Mouse (Mus musculus) embryo, embryonic 10.5 days (tissue): ENCODE measurements around the gene Hist1h3h.
A peak's percentile ranks its signal among the peaks of the same experiment; 100 is the strongest.

Experiments used
- DNase-seq: peaks from one replicate; pipeline ENCODE4 v3.0.0-alpha.2; 2015; ENCODE audit warnings: low spot score

Hist1h3h gene

DNA sequence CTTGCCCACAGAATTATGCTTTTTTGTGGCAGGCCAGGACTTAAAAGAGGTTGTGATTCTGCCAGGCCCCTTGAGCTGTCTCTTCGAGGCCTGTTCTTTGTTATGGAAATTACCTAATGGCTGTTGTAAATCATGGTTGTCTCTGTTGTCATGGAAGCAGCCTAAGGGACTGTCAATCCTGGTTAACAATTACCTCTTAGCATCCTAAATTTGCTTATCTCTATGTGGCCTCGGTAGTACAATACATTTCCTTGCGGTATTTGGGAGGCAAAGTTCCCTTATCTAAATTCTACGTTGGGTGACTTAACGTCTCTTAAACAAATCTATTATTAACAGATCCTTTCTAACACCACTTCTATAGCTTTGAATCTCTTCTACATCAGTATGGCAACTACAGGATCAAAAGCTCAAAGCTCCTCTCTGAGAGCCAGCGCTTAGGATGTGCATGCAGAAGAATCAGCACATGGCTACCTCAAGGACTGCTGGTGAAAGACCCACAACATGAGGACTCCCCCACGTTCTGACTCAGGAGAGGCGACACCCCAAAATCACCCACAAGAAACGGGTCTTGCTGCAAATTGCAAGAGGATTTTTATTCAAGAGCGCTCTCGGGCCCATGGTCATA is 10.6 kb downstream of the Hist1h3h start:
- peak; percentile 79 for DNase-seq

DNA sequence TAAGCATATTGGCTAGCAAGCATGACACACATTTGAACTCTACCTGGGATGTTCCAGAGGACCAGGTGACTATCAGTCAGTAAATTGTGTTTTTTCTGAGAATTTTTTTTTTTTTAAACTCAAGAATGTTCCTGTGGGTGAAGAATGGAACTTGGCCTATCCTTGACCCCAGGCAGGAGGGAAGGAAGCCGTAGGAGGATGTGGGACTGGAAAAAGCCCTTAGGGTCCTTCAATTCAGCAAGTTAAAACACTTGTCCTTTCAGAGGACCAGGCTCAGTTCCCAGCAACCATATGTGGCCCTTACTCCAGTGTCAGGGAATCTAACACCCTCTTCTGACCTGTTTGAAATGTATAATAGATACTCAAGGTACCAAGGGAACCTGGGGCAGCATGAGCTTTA is 12.1 kb downstream of the Hist1h3h start:
- DNase-seq = no peak

DNA sequence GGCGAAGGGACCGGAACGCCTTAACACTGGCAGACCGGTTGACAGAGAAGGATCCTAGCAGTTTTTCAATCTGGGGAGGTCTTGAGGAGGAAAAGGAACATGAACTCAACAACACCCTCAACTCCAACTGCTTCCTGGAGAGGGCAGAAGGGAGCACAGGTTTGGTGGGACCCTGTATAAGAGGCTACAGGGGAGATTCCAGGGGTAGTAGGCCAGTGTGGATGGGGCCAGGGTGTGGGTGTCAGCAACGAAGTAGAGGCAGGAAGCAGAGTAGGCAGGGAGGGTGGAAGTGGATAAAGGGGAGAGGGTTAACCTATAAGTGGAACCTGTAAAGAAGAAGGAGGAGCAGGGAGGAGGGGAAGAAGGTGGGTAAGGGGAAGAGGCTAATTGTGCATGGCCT is 16.0 kb downstream of the Hist1h3h start:
- DNase-seq = peak; percentile 62

GRCm38 (mm10) chr13:21734010-21734905 is 16.8 kb downstream of the Hist1h3h start:
- peak; percentile 97 for DNase-seq

DNA sequence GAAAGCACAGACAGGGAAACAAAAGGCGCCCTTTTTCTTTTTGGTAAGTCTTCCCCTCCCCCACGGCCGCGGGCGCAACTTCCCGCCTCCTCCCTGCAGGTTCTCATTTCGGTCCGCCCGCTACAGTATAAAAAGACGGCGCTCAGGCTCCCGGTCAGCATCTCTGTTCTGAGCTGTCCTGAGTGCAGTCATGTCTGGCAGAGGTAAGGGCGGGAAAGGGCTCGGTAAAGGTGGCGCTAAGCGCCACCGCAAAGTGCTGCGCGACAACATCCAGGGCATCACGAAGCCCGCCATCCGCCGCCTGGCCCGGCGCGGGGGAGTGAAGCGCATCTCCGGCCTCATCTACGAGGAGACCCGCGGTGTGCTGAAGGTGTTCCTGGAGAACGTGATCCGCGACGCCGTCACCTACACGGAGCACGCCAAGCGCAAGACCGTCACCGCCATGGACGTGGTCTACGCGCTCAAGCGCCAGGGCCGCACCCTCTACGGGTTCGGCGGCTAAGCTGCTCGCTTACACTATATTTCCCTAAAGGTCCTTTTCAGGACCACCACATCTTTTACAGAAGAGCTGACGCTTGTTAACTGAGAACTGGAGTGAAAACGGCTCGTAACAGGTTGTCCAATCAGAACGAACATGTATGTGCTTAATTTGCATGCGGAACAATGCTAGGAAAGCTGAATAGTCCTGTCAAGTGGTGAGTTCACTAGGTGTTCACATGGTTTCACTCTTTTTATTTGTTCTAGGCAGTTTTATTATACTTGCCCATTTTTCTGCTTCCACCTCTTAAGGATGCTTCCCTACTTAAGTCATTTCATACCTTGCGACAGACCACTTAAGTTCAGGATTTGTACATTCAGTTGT is 17.7 kb downstream of the Hist1h3h start, which contains the start of gene Hist1h4j:
Gene Hist1h4j, plus strand, starts transcription at position 159 of the 862 bp plus-strand sequence.
- DNase-seq = peak; percentile 96

GRCm38 (mm10) chr13:21745006-21745405 is 27.5 kb downstream of the Hist1h3h start:
- DNase-seq = no peak

- DNase-seq = peak; percentile 76
Observed at GRCm38 (mm10) chr13:21749387-21750158, 32.1 kb downstream of the Hist1h3h start.

- peak; percentile 97 for DNase-seq
Observed at GRCm38 (mm10) chr13:21750159-21751017, 32.9 kb downstream of the Hist1h3h start, which contains the start of gene Hist1h4k. TSS of gene Hist1h4k (minus strand) at chr13:21750505.

DNA sequence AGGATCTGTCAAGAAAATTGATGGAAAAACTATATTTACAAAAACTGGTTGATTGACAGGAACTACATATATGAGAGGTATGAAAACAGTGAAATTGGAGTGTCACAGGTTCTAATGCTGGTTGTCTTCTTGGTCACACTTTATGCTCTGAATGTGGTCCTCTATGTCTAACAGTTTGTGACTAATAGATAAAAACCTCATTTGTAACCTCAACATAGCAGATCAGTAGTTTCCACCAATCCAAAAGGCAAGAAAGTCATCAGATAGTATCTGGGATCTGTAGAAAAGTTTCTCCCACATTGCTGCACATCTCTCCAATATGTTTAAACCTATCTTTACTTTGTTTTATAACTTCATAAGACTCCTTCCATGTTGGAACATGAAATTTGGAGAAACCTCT is 34.0 kb downstream of the Hist1h3h start:
- peak; percentile 18 for DNase-seq

- peak; percentile 40 for DNase-seq
Observed at GRCm38 (mm10) chr13:21751827-21752226, 34.4 kb downstream of the Hist1h3h start.

- peak; percentile 59 for DNase-seq
Observed at GRCm38 (mm10) chr13:21752356-21752755, 34.9 kb downstream of the Hist1h3h start.

- peak; percentile 75 for DNase-seq
Observed at GRCm38 (mm10) chr13:21753051-21753523, 35.6 kb downstream of the Hist1h3h start.

DNA sequence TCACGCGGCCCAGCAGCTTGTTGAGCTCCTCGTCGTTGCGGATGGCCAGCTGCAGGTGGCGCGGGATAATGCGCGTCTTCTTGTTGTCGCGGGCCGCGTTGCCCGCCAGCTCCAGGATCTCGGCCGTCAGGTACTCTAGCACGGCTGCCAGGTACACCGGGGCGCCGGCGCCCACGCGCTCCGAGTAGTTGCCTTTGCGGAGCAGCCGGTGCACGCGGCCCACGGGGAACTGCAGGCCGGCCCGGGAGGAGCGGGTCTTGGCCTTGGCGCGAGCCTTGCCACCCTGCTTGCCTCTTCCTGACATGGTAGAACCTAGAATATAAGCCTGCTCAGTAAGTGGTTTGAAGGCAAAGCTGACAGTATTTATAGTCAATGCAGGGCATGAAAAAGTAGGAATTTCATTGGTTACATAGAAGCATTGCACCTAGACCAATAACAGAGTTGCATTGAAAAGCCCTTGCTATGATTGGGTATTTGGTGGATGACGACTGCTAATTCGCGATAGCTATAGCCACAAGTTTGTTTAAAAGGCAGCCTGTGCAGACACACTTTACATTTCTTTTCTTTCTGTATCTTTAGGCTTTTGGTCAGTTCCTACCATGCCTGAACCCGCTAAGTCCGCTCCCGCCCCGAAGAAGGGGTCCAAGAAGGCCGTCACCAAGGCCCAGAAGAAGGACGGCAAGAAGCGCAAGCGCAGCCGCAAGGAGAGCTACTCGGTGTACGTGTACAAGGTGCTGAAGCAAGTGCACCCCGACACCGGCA is 36.2 kb downstream of the Hist1h3h start, which contains the start of the genes Hist1h2ak and Hist1h2bn:
Gene Hist1h2ak, minus strand, starts transcription at position 304 of the 762 bp plus-strand sequence.
Gene Hist1h2bn, plus strand, starts transcription at position 600 of the 762 bp plus-strand sequence.
- DNase-seq = peak; percentile 97

DNA sequence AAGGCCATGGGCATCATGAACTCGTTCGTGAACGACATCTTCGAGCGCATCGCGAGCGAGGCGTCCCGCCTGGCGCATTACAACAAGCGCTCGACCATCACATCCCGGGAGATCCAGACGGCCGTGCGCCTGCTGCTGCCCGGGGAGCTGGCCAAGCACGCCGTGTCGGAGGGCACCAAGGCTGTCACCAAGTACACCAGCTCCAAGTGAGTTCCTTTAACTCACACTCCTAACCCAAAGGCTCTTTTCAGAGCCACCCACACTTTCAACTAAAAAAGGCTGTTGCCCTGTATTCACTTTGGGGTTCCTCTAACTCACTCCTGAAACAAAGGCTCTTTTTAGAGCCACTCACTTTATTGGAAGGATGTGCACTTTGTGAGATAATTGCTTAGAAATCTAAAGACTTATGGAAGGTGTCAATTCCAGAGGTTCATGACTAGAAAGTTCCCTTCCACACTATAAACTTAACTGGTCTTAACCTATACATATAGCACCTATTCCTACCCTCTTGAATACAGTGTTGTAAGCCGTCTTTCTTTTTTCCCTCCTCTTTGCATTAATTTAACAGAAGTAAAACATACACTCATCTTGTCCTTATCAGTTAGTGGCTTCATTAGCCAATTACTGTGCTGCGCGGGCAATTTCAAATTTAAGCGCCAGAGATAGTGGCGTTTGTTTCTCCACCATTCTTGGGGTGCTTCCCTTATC is 37.0 kb downstream of the Hist1h3h start:
- peak; percentile 77 for DNase-seq

DNA sequence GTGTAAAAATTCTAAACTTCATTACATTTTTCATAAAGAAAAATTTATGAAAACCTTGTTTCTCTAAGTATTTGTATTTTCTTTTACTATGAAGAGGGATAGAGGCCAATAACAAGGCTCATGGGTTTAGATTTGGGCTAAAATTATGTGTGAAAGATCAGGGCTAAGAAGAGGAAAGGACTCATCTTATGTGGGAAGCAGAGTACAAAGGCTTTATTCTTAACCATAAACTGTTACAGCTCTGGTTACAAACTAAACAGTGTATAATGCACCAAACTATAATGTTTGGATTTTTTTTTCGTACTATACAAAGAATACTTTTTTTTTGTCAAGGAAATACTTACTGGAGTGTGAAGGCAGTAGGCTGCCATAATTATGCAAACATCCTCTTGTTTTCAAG is 38.2 kb downstream of the Hist1h3h start:
- DNase-seq = peak; percentile 33
